Mouse (Mus musculus): ENCODE measurements around the gene Prdm16. TPM values are rescaled to one million over a fixed set of nuclear protein-coding genes. Genes with fewer than 3 reads are reported as not detected.
A peak's percentile ranks its signal among the peaks of the same experiment; 100 is the strongest.

Gene Prdm16
- polyA plus RNA-seq (2015; fragmentation: Nextera tagmentation; extraction: Ambion mirVana), result 1.5 and 2.0 TPM in 2 replicates

DNA sequence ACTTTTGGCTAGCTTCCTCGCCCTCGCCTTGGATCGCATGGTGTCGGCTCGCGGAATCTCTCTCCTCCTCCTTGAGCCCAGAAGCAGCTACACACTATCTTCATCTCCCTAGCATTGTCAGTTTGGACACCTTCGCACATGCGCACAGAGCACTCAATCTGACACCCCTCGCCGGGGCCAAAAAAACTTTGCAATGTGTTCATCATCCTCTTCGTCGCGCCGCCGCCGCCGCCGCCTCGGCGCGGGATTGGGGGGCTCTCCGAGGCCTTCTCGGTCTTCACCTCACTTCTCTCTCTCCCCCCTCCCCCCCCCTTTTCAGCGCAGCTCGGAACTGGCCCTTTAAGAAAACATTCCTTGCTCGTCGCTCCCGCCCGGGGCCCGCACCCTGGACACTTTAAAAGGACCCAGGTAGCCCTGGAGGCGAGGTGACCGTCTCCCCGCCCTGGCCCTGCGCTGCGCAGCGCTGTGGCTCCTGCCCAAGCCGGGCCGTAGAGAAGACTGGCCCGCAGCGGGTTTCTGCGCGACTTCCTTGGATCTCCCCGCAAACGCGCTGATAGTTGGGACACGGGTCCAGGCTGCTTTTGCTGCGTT is at the start of gene Prdm16:
TSS of gene Prdm16 (minus strand) at position 153 of the 591 bp plus-strand sequence.
- under 1% methylated on average over 47 of the region's 47 CpGs for WGBS (ENCODE audit: insufficient replicate concordance)
- peak within 1 kb of the TSS; percentile 59 for H3K4me3 ChIP-seq (replicated peaks)
- ATAC-seq (ENCODE audit: insufficient read depth), result peak; percentile 33

DNA sequence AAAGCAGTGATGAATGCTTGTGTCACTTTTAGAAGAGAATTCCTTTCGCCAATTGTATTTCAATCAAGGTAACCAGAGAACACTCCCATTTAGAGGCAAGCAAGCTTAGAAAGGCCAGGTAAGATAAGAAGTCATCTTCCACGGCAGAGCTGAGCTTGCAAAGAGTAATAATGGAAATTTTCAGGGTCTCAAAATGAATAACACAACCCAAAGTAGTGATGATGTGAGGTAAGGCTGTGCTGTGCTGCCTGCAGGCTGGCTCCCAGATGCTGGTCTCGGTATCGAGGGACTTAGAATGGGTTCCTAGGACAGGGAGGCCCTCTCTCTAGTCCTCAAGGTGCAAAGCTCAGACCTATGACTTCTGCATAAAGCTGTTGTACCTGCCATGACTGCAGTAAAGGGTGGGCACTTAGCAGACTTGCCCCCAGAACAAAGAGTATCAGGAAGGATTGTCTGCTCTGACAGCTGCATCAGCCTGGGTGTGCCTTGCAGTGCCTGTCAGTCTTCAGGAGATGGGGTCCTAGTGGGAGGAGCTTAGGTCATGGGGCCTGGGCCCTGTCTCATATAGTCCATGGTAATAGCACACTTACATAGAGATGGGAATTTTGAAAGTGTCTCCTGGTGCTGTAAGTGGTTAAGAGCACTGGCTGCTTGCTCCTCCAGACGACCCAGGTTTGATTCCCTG is 46.5 kb upstream of the Prdm16 start:
- Histone ChIP-seq H3K4me2 (no peak overlapping the region), H3K27ac (replicated peaks) (no peak overlapping the region), H3K9ac (no peak overlapping the region), H3K4me3 (replicated peaks) (no peak overlapping the region), H3K36me3 (replicated peaks) (no peaks in the 10 kb centered on the region), H3K27me3 (0 out of 2 replicates have a peak, but pooled peaks cover 2% of the 10 kb centered on the region), H3K9me3 (replicated peaks) (no peaks in the 10 kb centered on the region), H3K4me1 (replicated peaks) (no peaks in the 10 kb centered on the region)
- no peak for ATAC-seq (ENCODE audit: insufficient read depth)
- WGBS (ENCODE audit: insufficient replicate concordance), result 54% methylated on average over 5 of the region's 5 CpGs

More for the DNA sequence above, at the start of gene Prdm16:
- Histone ChIP-seq H3K9ac (peak within 1 kb of the TSS; percentile 32; the same call in 1 of the 2 replicates), H3K4me1 (replicated peaks) (peaks cover 15% of the 10 kb centered on the region; the same call in 1 of the 2 replicates), H3K27me3 (peaks cover 99% of the 10 kb centered on the region), H3K27ac (replicated peaks) (peak within 1 kb of the TSS; percentile 65), H3K36me3 (replicated peaks) (no peaks in the 10 kb centered on the region), H3K4me2 (peak within 1 kb of the TSS; percentile 68), H3K9me3 (replicated peaks) (no peaks in the 10 kb centered on the region)

DNA sequence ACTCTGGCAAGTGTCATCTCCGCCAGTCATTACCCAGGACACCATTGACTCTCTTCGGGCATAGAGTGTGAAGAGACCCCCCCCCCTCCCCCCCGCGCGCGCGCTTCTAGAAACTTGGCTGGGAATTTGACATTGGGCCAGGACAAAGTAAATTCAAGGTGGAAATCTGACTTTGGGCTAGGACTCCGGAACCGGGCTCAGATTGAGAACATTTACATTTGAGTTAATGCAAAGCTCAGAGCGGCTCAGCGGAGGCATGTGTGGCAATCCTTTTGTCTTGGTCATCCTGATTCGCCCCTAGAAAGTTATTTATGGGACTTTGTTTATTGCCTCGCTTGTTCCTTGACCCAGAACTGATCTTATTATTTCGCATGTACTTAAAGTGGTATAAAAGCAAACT is 45.6 kb upstream of the Prdm16 start:
- H3K9ac ChIP-seq, result no peak overlapping the region
- H3K27me3 ChIP-seq, result 0 out of 2 replicates have a peak, but pooled peaks cover 4% of the 10 kb centered on the region
- H3K36me3 ChIP-seq (replicated peaks), result no peaks in the 10 kb centered on the region
- 52% methylated on average over 14 of the region's 14 CpGs for WGBS (ENCODE audit: insufficient replicate concordance)
- H3K4me3 ChIP-seq (replicated peaks), result no peak overlapping the region
- H3K4me2 ChIP-seq, result no peak overlapping the region
- no peak for ATAC-seq (ENCODE audit: insufficient read depth)
- no peaks in the 10 kb centered on the region for H3K9me3 ChIP-seq (replicated peaks)
- H3K27ac ChIP-seq (replicated peaks), result no peak overlapping the region
- no peaks in the 10 kb centered on the region for H3K4me1 ChIP-seq (replicated peaks)

DNA sequence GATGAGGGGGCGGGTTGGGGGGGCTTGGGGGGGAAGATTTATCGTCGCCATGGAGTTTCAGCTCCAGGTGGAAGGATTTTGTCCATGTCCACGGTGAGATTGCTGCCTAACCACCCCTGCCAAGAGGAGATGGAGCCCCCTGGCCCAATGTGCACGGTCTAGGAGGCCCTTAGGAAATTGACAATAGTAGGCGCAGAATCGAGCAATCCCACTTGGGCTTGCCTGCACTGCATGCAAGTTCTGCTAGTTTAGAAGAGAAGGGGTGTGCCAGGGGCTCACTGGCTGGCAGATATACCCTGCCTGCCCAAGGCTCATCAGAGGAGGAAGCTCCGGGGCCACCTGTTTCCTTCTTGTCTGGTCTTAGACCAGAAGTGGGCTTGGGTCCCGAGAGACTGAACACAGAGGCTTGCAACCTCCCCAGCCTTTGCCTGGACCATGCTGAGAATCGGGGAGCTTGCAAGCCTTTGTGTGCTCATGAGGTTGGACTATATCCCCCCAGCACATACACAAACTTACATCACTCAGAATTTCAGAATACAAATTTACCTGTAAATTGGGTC is 38.8 kb upstream of the Prdm16 start:
- WGBS (ENCODE audit: insufficient replicate concordance), result 54% methylated on average over 10 of the region's 10 CpGs

DNA sequence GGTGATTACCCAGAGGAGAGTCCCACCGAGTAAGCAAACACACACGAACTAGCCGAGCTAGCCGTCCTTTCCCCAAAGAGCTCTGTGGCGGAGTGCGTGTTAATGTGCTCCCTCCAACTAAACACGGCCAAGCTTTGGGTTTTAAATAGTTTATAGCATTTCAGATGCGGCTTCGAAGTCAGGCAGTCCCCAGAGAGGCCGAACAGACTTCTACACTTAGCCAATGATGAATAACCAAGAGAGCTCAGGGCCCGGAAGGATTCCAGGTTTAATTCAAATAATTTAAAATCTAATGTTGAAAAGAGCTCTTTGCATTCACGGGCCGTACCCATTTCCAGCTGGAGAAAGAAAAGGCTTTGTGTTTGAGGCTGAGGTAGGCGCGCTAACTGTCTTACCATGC is 38.3 kb upstream of the Prdm16 start:
- ATAC-seq (ENCODE audit: insufficient read depth), result no peak
- Histone ChIP-seq H3K4me1 (replicated peaks) (no peaks in the 10 kb centered on the region), H3K4me3 (replicated peaks) (no peak overlapping the region), H3K4me2 (no peak overlapping the region), H3K9me3 (replicated peaks) (no peaks in the 10 kb centered on the region), H3K27me3 (peaks cover 8% of the 10 kb centered on the region; the same call in 1 of the 2 replicates), H3K9ac (no peak overlapping the region), H3K27ac (replicated peaks) (no peak overlapping the region), H3K36me3 (replicated peaks) (no peaks in the 10 kb centered on the region)
- WGBS (ENCODE audit: insufficient replicate concordance), result 45% methylated on average over 15 of the region's 15 CpGs

More for the DNA sequence above, 38.8 kb upstream of the Prdm16 start:
- no peak for ATAC-seq (ENCODE audit: insufficient read depth)
- Histone ChIP-seq H3K36me3 (replicated peaks) (no peaks in the 10 kb centered on the region), H3K27ac (replicated peaks) (no peak overlapping the region), H3K4me1 (replicated peaks) (no peaks in the 10 kb centered on the region), H3K4me3 (replicated peaks) (no peak overlapping the region), H3K27me3 (peaks cover 8% of the 10 kb centered on the region; the same call in 1 of the 2 replicates), H3K9me3 (replicated peaks) (no peaks in the 10 kb centered on the region), H3K9ac (no peak overlapping the region), H3K4me2 (no peak overlapping the region)

DNA sequence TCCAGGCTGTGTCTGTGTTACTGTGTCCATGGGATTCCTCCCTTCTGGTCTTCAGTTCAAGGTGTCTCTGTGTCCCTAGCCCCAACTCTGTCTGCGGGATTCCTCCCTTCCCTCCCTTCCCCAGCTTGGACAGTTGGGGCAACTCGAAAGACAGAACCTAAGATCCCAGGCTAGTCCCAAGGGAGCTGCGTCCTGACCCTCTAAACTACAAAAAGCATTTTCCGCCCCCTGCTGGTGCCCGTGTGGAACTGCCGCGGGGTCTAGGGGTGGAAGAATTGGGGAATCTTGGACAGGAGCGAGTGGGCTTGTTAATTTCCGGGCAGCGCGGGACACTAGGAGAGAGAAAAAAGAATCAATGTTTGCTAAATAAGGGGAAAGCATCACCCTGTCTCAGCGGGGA is 37.9 kb upstream of the Prdm16 start:
- Histone ChIP-seq H3K27me3 (peaks cover 8% of the 10 kb centered on the region; the same call in 1 of the 2 replicates), H3K9ac (no peak overlapping the region), H3K36me3 (replicated peaks) (no peaks in the 10 kb centered on the region), H3K4me2 (no peak overlapping the region), H3K4me3 (replicated peaks) (no peak overlapping the region), H3K9me3 (replicated peaks) (no peaks in the 10 kb centered on the region), H3K4me1 (replicated peaks) (no peaks in the 10 kb centered on the region), H3K27ac (replicated peaks) (no peak overlapping the region)
- 3% methylated on average over 12 of the region's 12 CpGs for WGBS (ENCODE audit: insufficient replicate concordance)
- ATAC-seq (ENCODE audit: insufficient read depth), result no peak

DNA sequence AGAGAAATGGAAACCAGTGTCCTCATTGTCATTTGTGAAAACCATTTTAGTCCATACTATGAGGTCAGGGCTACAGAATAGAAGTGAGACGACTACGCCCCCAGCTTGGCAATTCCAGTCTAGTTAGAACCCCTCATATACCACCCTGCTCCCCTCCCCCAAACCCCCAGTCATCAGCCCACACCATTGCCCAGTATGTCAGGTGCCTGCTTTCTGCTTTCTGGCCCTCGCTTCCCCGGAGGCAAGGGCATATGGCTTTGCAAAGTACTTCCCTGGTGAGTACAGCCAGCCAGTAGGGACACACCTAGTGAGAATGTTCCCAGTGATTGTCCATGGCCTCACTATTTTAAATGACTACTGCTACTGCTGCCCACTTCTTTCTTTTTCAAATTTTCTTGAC is 37.3 kb upstream of the Prdm16 start:
- no peak for ATAC-seq (ENCODE audit: insufficient read depth)
- Histone ChIP-seq H3K9me3 (replicated peaks) (no peaks in the 10 kb centered on the region), H3K4me2 (no peak overlapping the region), H3K4me1 (replicated peaks) (no peaks in the 10 kb centered on the region), H3K27me3 (peaks cover 8% of the 10 kb centered on the region; the same call in 1 of the 2 replicates), H3K36me3 (replicated peaks) (no peaks in the 10 kb centered on the region), H3K27ac (replicated peaks) (no peak overlapping the region), H3K4me3 (replicated peaks) (no peak overlapping the region), H3K9ac (no peak overlapping the region)
- WGBS (ENCODE audit: insufficient replicate concordance), result 60% methylated on average over 4 of the region's 4 CpGs

DNA sequence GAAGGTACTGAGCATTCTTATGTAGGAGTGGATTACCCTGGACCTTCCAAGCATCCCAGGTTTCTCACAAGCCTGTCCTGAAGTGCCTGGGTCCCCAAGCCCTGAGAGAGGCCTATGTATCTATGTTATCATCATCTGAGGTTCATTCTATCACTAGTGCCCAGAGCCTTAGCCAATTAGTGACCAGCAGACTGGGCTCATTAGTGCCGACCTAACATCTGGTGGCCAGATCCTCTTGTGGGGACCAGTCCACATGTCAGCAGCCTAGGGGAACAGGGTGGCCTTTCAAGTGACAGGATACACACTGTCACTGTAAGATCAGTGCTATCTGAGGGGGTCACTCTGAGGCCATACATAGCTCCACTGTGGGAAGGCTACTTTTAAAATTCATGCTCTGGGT is 35.4 kb upstream of the Prdm16 start:
- Histone ChIP-seq H3K4me1 (replicated peaks) (no peaks in the 10 kb centered on the region), H3K9me3 (replicated peaks) (no peaks in the 10 kb centered on the region), H3K9ac (no peak overlapping the region), H3K27me3 (peaks cover 6% of the 10 kb centered on the region; the same call in 1 of the 2 replicates), H3K36me3 (replicated peaks) (no peaks in the 10 kb centered on the region), H3K27ac (replicated peaks) (no peak overlapping the region), H3K4me2 (no peak overlapping the region), H3K4me3 (replicated peaks) (no peak overlapping the region)
- ATAC-seq (ENCODE audit: insufficient read depth), result no peak
- 42% methylated on average over 1 of the region's 1 CpGs for WGBS (ENCODE audit: insufficient replicate concordance)

DNA sequence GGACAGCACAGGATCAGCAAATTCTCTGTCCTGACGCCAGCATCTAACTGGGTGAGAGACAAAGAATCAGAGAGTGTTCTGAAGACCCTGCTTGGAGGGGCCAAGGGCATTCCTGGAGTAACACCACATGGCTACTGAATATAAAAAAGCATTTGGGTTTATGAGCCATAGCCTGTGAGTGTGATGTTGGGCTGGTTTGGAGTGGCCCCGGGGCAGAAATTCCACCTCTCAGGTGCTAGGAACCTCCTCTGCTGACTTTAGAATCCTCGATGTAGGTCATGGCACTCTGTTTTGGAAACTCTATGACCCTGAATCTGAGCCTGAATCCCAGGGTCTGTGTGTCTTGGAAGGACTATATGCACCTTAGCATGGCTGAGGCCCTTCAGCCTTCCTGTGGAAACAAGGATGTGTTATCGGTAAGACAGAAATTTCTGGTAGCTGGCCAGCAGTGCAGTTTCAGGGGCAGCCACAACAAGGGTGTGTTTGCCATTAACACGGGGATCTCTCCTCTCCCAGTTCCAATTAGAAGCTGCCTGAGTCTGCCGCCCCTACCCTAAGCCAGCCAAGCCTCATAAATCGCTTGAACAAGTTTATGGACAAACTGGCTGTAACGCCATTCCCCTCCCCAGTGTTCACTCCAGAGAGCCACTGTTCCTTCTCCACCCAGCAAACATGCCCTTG is 34.7 kb upstream of the Prdm16 start:
- H3K4me3 ChIP-seq (replicated peaks), result no peak overlapping the region
- no peak for ATAC-seq (ENCODE audit: insufficient read depth)
- H3K4me2 ChIP-seq, result no peak overlapping the region
- no peaks in the 10 kb centered on the region for H3K9me3 ChIP-seq (replicated peaks)
- no peaks in the 10 kb centered on the region for H3K36me3 ChIP-seq (replicated peaks)
- H3K27ac ChIP-seq (replicated peaks), result no peak overlapping the region
- H3K27me3 ChIP-seq, result peaks cover 6% of the 10 kb centered on the region; the same call in 1 of the 2 replicates
- H3K9ac ChIP-seq, result no peak overlapping the region
- no peaks in the 10 kb centered on the region for H3K4me1 ChIP-seq (replicated peaks)
- WGBS (ENCODE audit: insufficient replicate concordance), result 53% methylated on average over 8 of the region's 8 CpGs

DNA sequence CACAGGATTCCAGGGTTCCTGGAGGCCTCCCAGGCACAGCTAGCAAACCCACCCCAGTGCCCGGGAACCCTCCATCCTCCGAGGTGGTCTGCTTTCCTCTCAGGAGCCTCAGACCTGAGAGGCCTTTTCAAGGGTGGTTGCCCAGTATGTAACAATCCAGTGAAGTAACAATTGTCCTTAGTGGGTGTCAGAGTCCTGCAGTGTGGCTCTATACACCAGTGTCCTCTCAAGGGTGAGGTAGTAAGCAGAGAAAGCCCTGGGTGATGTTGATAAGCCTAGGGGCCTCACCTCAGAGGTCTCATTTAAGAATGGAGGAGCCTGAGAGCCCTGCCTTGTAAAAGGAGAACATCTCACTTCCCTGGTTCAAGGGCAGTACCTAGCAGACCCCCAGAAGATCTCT is 31.1 kb upstream of the Prdm16 start, which contains the start of gene Actrt2:
TSS of gene Actrt2 (minus strand) at position 101 of the 400 bp plus-strand sequence.
- Histone ChIP-seq H3K27me3 (no peaks in the 10 kb centered on the region), H3K9me3 (replicated peaks) (no peaks in the 10 kb centered on the region), H3K4me1 (replicated peaks) (no peaks in the 10 kb centered on the region), H3K4me3 (replicated peaks) (no peak within 1 kb of the TSS), H3K4me2 (no peak within 1 kb of the TSS), H3K27ac (replicated peaks) (no peak within 1 kb of the TSS), H3K9ac (no peak within 1 kb of the TSS), H3K36me3 (replicated peaks) (no peaks in the 10 kb centered on the region)
- 62% methylated on average over 2 of the region's 2 CpGs for WGBS (ENCODE audit: insufficient replicate concordance)
- no peak for ATAC-seq (ENCODE audit: insufficient read depth)

All from liver, embryonic 15.5 days (tissue).